Mouse (Mus musculus) cerebellum, postnatal 36 days (tissue): ENCODE results near the gene Dcpp1.
"Not testable (repeated sequence)": the region's sequence is repeated elsewhere in the genome, so short reads cannot be mapped to it uniquely, and the experiment has no call there.

ENCODE experiments used
- DNase-seq, 2 experiments: peaks; one replicate each; pipeline ENCODE4 v3.0.0; 2021 to 2022; ENCODE audit warnings: mixed read lengths in 2 of 2

The Dcpp1 gene

DNA sequence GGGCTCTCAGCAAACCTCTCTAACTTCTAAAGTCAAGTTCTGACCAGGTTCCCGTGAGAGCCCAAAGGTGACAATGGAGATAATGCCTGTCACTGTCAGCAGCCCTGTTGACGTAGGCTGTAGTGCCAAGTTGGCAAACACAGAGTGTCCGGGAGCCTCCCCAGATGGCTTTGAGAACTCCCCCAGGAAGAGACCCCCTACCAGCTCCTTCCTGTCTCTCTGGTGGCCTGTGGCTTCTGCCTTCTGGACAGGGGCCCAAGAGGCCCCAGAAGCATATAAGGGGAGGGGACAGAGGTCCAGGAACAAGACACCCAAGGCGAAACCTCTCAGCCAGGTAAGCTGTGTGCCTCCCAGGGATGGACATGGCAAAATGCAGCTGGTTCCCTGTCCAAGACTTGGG is at the start of gene Dcpp1, which contains the start of gene Dcpp2:
Gene Dcpp1 (plus strand): TSS at position 301 of the 400 bp plus-strand sequence.
Gene Dcpp2 (plus strand): TSS at position 305 of the 400 bp plus-strand sequence.
- DNase-seq: not testable (repeated sequence)

- DNase-seq: no peak
Measured at GRCm38 (mm10) chr17:23831201-23831600, 49.5 kb upstream of the Dcpp1 start.

DNA sequence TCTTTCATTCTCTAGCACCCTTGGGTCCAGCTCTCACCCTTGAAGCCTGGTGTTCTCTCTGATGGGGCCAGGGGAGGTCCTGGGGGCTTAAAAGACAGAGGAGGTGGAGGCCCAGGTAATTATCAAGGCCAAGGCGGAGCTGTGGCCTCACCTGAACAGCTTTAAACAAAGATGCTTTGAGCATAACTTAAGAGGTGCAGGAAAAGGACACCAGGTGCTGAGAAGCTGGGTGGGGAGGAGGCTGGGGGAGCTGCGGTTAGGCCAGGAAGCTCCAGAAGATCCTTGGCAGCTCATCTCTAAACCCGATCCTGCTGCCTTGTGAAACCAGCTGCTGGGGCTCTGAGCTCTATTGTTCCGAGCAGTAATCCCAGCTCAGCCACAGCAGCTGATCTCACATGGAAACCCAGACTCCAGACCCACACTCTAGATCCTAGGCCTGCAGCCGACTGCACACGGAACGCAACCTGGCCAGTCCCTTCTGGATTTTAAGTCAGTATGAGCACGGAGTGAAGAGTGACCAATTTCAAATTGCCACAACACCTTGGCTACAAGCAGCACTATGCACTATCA is 44.6 kb upstream of the Dcpp1 start, which contains the start of gene Prss33:
Gene Prss33 (minus strand): TSS at position 51 of the 570 bp plus-strand sequence.
- no peak for DNase-seq

- DNase-seq: peak; percentile 58 to 77
Measured at GRCm38 (mm10) chr17:23841145-23841544, 39.5 kb upstream of the Dcpp1 start.

DNA sequence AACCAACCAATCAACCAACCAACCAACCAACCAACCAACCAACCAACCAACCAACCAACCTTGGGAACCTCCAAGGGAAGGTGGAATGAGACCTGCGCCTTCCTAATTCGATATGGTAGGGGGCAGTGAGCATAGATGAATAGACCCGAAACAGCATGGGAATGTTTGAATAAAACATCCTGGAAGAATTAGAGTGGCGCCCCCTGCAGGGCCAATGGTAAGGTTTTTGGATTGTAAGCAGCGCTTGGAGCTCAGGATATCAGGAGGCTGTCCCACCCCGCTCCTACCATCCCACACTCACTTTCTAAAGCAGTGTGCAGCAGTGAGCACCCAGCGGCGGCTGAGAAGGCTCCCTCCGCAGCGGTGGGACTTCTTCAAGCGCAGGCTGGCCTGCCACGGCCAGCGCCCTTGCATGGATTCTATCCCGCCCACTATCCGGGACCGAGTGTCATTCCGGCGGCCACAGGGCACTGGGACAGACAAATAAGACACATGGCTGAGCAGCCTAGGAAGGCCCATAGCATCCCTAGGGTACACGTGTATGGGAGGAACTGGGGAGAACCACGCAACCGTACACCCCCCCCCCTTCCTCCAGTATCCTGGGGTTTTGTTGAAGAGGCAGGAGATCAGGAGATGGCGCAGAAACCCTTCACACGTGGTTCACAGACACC is 37.4 kb upstream of the Dcpp1 start:
- DNase-seq: no peak

DNA sequence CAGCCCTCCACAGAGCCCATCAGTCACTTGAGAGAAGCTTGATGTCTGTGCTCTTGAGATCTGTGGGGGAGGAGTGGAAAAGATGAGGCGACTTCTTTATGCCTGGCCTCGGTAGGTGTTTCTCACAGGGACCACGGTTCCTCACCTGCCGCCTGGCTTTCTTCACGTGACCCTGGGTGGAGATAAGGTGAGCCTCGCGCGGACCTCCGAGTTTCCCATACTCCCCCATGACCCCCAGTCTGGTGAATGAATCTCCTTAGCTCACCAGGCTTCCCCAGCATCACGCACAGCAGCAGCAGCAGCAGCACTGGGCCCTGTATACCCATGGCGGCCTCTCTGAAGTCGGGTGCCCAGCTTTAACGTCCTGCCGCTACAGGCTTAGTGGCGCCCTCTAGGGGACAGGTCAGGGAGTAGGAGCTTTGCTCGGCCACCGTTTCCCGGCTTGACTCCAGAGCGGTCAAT is 36.8 kb upstream of the Dcpp1 start, which contains the start of the genes Prss32 and Prss41:
Gene Prss32 (plus strand): TSS at position 44 of the 462 bp plus-strand sequence.
Gene Prss41 (minus strand): TSS at position 361 of the 462 bp plus-strand sequence.
- peak; percentile 65 to 66 for DNase-seq

- no peak for DNase-seq
Measured at GRCm38 (mm10) chr17:23850028-23850427, 30.6 kb upstream of the Dcpp1 start.

DNA sequence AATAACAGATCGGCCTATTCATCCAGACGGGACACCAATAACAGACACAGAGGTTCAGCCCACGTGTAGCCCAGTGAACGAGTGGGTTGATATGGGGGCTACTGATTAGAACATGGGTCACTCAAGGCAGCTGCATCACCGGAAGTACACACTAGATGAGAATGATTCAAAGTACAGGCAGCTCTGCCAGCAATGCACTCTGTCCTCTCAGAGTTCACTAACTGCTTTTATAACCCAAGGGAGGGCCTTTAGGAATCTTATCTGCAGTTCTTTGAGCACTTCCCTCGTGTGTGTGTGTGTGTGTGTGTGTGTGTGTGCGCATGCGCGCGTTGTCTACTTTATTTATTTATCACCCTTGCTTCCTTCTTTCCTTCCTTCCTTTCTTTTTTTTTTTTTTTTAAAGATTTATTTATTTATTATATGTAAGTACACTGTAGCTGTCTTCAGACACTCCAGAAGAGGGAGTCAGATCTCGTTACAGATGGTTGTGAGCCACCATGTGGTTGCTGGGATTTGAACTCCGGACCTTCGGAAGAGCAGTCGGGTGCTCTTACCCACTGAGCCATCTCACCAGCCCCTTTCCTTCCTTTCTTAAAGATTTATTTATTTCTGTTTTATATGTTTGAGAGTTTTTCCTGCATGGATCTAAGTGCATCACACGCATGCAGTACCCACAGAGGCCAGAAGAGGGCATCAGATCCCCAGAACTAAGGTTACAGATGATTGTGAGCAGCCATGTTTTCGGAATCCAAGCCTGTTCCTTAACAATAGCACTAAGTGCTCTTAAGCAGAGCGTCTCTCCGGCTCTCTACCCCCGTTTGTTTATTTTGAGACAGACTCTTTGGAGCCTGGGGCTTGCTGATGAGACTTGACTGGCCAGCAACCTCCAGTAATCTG is 29.6 kb upstream of the Dcpp1 start:
- DNase-seq: peak; percentile 52 to 67

GRCm38 (mm10) chr17:23853292-23853691 is 27.4 kb upstream of the Dcpp1 start:
- peak in 1 of 2 experiments; percentile 24 for DNase-seq

DNA sequence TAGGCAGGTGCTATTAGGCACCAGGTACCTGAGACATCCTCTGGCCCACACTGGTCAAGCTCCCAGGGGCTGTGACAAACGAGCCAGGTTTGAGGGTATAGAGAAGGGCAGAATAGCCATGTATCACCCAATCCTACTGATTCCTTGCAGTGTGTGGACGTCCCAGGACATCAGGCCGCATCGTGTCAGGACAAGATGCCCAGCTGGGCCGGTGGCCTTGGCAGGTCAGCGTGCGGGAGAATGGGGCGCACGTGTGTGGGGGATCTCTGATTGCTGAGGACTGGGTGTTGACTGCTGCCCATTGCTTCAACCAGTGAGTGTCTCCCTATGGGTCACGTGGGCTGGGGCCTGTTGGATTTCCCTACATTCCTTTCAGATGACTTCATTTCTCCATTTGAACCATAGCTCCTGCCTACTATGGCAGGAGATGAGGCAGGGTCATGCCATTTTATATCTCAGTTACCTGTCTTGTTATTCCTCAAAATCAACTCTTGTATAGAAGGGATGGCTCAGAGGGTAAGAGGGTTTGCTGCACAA is 26.4 kb upstream of the Dcpp1 start:
- DNase-seq: no peak

- no peak for DNase-seq
Measured at GRCm38 (mm10) chr17:23857193-23857592, 23.5 kb upstream of the Dcpp1 start.

- DNase-seq: no peak
Measured at GRCm38 (mm10) chr17:23857913-23858312, 22.8 kb upstream of the Dcpp1 start.

DNA sequence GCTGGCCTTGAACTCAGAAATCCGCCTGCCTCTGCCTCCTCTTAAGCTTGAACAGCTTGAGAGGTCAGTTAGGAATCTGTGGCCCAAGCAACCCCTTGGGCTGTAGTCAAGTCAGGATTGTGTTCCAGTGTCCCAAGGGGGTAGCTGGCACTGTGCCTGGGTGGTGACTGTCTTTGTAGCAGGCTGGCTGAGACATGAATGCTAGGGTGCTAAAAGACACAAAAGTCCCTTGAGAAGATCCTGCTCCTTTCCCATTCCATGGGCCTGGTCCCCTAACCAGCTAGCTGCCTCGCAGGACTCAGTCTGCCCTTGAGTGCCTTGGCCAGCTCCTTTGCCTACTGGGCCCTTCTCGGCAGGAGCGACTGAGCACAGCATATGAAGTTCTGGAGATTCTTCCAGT is 17.8 kb upstream of the Dcpp1 start:
- DNase-seq: no peak

DNA sequence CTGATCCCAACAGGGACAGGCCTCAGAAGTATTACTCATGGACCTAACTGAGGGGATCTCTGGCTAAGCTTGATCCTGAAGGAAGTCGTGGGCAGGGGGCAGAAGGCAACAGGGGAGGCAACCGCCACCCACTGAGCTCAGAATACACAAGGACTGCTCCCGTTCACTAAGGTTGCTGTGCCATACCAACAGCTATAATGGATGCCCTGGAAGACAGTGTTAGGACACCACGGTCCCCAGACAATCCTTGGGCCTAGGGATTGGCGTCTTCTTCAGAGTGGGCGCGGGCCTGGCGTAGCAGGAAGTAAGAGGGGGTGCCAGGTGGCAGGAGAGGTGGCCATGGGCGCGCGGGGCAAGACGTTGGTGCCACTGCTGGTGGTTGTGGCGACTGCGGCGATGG is 12.9 kb upstream of the Dcpp1 start, which contains the start of gene Prss21:
Gene Prss21 (plus strand): TSS at position 301 of the 400 bp plus-strand sequence.
- no peak for DNase-seq

DNA sequence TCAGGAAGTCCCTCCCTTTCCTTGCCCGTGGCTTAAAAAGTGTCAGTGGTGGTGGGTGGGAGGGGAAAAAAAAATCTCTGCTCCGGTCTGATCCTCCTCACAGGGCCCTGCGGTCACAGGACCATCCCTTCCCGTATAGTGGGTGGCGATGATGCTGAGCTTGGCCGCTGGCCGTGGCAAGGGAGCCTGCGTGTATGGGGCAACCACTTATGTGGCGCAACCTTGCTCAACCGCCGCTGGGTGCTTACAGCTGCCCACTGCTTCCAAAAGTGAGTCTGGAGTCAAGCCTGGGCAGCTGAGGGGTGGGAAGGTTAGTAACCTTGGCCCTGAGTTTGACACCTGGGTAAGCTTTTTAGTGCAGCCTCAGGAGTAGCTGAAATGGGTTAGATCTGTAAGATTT is 12.2 kb upstream of the Dcpp1 start:
- DNase-seq: no peak

GRCm38 (mm10) chr17:23873884-23874856 is 6.5 kb upstream of the Dcpp1 start:
- peak; percentile 59 to 61 for DNase-seq

- no peak for DNase-seq
Measured at GRCm38 (mm10) chr17:23876741-23877140, 3.9 kb upstream of the Dcpp1 start.

GRCm38 (mm10) chr17:23877166-23877565 is 3.5 kb upstream of the Dcpp1 start:
- DNase-seq: no peak

- DNase-seq: not testable (repeated sequence)
Measured at GRCm38 (mm10) chr17:23917158-23917557, 36.5 kb downstream of the Dcpp1 start, which contains the start of gene Dcpp3. Dcpp3 (plus strand) TSS chr17:23917458.

- DNase-seq: peak; percentile 91 to 92
Measured at GRCm38 (mm10) chr17:23924531-23925007, 43.9 kb downstream of the Dcpp1 start.

DNA sequence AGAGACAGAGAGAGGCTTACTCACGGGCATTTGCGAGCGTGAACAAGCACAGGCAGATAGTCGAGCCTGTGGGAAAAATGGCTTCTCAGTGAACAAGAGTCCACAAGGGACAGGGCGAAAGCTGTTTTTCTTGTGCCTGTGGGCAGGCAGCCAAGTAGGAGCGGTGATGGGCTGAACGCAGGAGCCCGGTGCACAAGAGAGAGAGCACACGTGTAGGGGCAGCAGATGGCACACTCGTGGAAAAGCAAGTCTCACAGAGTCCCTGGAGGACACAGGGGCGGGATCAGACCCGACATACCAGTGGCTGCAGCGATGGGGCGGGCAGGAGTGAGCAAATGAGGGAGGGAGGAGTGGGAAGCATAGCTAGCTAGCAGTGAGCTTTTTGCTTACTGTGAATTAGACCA is 44.4 kb downstream of the Dcpp1 start:
- DNase-seq: peak; percentile 71 to 72
